9 mouse cellular contexts compared by ENCODE assay signal in genomic region chr4:62643401-62643800, GRCm38 (mm10).
DNase-seq lines count a peak whose midpoint lies in the region; ATAC-seq and TF ChIP-seq lines count a peak whose summit lies in the region.
"Had no signal": no experiment of that assay in that cellular context is flagged by ENCODE, and none has a peak within 500 bp of the region (broad histone marks: within the 10 kb centered on the region; RNA-seq: fewer than 3 reads in every experiment).

No protein-coding gene starts in this region.

- H3K9me3 ChIP-seq in heart, embryonic 13.5 days, result no peaks in the 10 kb centered on the region
- H3K9me3 ChIP-seq in forebrain, embryonic 14.5 days (replicated peaks; ENCODE audit: control insufficient read depth, low read length), result no peaks in the 10 kb centered on the region

- no peaks in the 10 kb centered on the region for H3K27me3 ChIP-seq in Patski
- H3K27me3 ChIP-seq in heart, embryonic 13.5 days (replicated peaks), result peaks cover 54% of the 10 kb centered on the region
- no peaks in the 10 kb centered on the region for H3K27me3 ChIP-seq in forebrain, embryonic 14.5 days (replicated peaks; ENCODE audit: control insufficient read depth, insufficient read depth, low read length)

- POLR2A ChIA-PET in Patski (lab: Charles Lee), result no interaction called here

- H3K4me1 ChIP-seq in heart, embryonic 13.5 days, result peaks cover 77% of the 10 kb centered on the region
- H3K4me1 ChIP-seq in forebrain, embryonic 14.5 days (ENCODE audit: control insufficient read depth, insufficient read depth, low read length), result no peaks in the 10 kb centered on the region

- no peak overlapping the region for H3K4me3 ChIP-seq in gastrocnemius, adult 2 months
- no peak overlapping the region for H3K4me3 ChIP-seq in heart, embryonic 13.5 days
- H3K4me3 ChIP-seq in forebrain, embryonic 14.5 days (ENCODE audit: low read depth, low read length), result no peak overlapping the region
- H3K4me3 ChIP-seq in left cerebral cortex, adult 2 months, result no peak overlapping the region

- intact Hi-C loops in gastrocnemius, adult 2 months (cut with DNase I), result no loop called here
- intact Hi-C loops in left cerebral cortex, adult 2 months (cut with DNase I), result no loop called here

- in situ Hi-C loops in Patski (cut with MboI; ENCODE audit: low pct_unique_long_range_greater_than_20kb), result no loop called here

- peak overlapping the region; percentile 81 for H3K27ac ChIP-seq in gastrocnemius, adult 2 months
- peak overlapping the region; percentile 56 for H3K27ac ChIP-seq in heart, embryonic 13.5 days (replicated peaks)
- H3K27ac ChIP-seq in forebrain, embryonic 14.5 days (ENCODE audit: low read depth, low read length), result no peak overlapping the region
- H3K27ac ChIP-seq in left cerebral cortex, adult 2 months, result no peak overlapping the region
- H3K27ac ChIP-seq: macrophage had no signal

- 64% methylated on average over 8 of the region's 8 CpGs for WGBS in heart, embryonic 13.5 days
- WGBS in forebrain, embryonic 14.5 days, result 72% methylated on average over 8 of the region's 8 CpGs

- peak; percentile 45 for DNase-seq in gastrocnemius, adult 2 months
- no peak for DNase-seq in gastrocnemius, adult 8-10 months (ENCODE audit: low spot score in 2 of 2)
- peak; percentile 4 for DNase-seq in Patski (ENCODE audit: low read depth, low spot score)
- peak; percentile 57 for DNase-seq in kidney, postnatal 14 days
- DNase-seq in right cerebral cortex, postnatal 10 days (ENCODE audit: low spot score in 2 of 2), result no peak
- DNase-seq in forebrain, embryonic 14.5 days (ENCODE audit: low spot score), result no peak
- no peak for DNase-seq in left cerebral cortex, adult 2 months (ENCODE audit: extremely low spot score in 1 of 2, low spot score in 2 of 2)

- ATAC-seq in Patski, result no peak
- ATAC-seq in heart, embryonic 13.5 days (ENCODE audit: extremely low read depth, insufficient number of reproducible peaks, low FRiP score, low TSS enrichment), result no peak
- no peak for ATAC-seq in forebrain, embryonic 14.5 days

- CTCF ChIA-PET in Patski (lab: Charles Lee), result no interaction called here

- H3K4me2 ChIP-seq in heart, embryonic 13.5 days, result no peak overlapping the region
- H3K4me2 ChIP-seq in forebrain, embryonic 14.5 days (ENCODE audit: low read length), result no peak overlapping the region

- H3K9ac ChIP-seq in heart, embryonic 13.5 days, result 0 out of 2 replicates have a peak overlapping the region, but pooled peaks have one; percentile 25
- no peak overlapping the region for H3K9ac ChIP-seq in forebrain, embryonic 14.5 days (ENCODE audit: low read length)

- TF ChIP-seq CTCF in gastrocnemius, adult 2 months (IDR thresholded peaks at IDR 0.05), result no peak
- no peak for TF ChIP-seq CTCF in Patski (IDR thresholded peaks at IDR 0.05)
- no peak for TF ChIP-seq CTCF in left cerebral cortex, adult 2 months (IDR thresholded peaks at IDR 0.05)

- H3K36me3 ChIP-seq in heart, embryonic 13.5 days, result peaks cover 17% of the 10 kb centered on the region
- peaks cover 28% of the 10 kb centered on the region for H3K36me3 ChIP-seq in forebrain, embryonic 14.5 days (ENCODE audit: control insufficient read depth, insufficient read depth, low read length)

Comparison
In these comparisons a context has a peak if more than half of its experiments do, and no peak if none do; other contexts are left out.
1. DNase-seq: peak in gastrocnemius, adult 2 months (single experiment), Patski (single experiment) and kidney, postnatal 14 days (single experiment); none in gastrocnemius, adult 8-10 months (0 of 2), right cerebral cortex, postnatal 10 days (0 of 2), forebrain, embryonic 14.5 days (single experiment) and left cerebral cortex, adult 2 months (0 of 2).
2. H3K27ac ChIP-seq: peak in gastrocnemius, adult 2 months (single experiment) and heart, embryonic 13.5 days (single experiment); none in forebrain, embryonic 14.5 days (single experiment) and left cerebral cortex, adult 2 months (single experiment).